Mouse (Mus musculus) T-helper 2 cell (primary cell): Measurements from ENCODE around the gene Copg2.

Experiments
- in situ Hi-C: fragments of 300-600 bp; cut with MboI, MseI; formaldehyde crosslinking; loops from one replicate; pipeline ENCODE4 v1.15.1; 2025; ENCODE audit warnings: high pct_unique_total_duplicates

Gene Copg2

GRCm38 (mm10) chr6:30896195-30896985 is at the start of gene Copg2:
TSS of gene Copg2 (minus strand) at chr6:30896794.
- in situ Hi-C loops, result no loop called here

DNA sequence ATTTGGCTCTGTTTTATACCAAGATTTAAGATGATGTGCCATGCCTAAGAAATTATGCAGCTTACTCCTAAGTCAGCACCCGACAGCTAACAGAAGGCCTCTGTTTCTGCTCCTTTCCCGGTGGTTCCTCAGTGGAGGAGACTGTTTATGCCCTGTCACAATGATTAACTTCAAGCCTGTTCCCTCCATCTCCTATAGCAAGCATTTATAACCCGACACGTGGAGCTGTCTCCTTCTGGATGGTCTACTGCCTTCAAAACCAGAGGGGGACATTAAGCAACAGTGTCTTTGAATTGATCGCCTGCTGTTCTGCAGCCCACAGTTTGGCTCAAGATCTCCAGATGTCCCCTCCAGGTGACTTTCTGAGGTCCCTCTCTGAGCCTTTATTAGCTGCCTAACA is 42.7 kb upstream of the Copg2 start:
- in situ Hi-C loops, result no loop called here

- in situ Hi-C loops, result no loop called here
These were observed 26.2 kb upstream of the Copg2 start for GRCm38 (mm10) chr6:30922821-30923220.

DNA sequence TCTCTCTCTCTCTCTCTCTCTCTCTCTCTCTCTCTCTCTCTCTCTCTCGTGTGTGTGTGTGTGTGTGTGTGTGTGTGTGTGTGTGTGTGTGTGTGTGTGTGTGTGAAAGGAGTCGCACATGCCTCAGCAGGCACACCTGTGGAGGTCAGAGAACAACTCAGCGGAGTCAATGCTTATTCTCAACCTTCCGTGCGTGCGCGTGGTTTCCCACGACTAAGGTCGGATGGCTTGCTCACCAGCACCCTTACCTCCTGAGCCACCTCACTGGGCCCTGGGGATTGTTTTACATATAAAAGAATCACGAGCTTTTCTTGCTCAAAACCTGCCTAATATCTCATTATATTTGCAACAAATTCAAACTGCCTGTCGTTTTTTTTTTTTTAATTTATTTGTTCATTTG is 25.2 kb upstream of the Copg2 start:
- in situ Hi-C loops, result no loop called here

DNA sequence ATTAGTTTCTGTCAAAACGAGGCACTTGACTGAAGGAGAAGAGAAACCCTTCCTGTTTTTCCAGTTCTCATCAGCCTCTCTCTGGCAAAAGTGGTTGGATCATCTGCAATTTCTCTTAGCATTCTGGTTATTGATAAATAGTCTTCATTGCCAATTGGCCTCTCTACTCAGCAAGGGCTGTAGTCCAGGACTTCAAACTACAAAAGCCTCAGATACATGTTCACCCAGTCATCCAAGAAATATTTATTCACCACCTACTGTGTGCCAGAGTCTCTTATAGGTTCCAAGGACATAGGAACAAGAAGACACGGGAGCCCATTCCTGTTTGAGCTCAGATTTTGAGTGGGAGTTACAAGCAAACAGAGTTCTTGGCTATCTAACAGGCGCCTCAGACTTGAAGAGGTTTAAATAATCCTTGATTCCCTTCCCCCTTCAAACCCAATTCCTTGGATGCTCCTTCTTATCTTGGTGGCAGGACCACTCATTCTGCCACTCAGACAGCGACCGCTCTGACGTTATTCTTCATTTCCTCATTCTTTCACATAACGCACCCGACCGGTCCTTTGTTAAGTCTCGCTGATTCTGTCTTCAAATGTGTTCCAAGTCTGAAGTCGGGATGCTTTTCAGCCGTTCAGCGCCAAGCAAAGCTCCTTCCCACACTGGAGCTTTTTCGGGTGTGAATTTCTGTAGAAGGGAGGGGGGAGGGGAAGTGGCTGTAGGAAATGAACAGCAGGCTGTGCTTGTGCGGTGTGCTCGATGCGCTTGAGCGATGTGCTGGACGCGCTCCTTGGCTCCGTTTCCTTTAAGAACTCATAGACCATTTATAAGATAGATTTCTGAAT is 24.5 kb upstream of the Copg2 start:
- in situ Hi-C loops, result no loop called here

DNA sequence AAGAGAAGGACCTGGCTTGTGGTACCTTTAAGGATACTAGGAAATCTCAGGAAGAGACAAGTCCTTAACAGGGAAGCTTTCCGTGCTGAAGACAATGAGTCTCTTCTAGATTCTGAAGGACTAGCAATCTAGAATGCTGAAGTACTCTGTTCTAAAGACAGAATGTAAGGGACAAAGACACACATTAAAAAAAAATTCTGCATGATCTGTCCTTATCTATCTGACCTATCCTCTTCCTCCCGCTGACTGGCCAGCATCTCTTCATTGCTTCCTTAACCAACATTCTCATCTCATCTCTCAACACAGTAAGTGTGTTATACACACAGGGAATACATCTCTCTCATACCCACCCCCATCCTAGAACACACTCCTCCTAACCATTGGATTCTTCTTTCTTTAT is 18.9 kb upstream of the Copg2 start, which contains the start of gene Tsga13:
Tsga13 (minus strand) TSS at position 101 of the 400 bp plus-strand sequence.
- in situ Hi-C loops, result no loop called here

- in situ Hi-C loops, result no loop called here
These were observed 11.4 kb upstream of the Copg2 start for GRCm38 (mm10) chr6:30907970-30908369.

DNA sequence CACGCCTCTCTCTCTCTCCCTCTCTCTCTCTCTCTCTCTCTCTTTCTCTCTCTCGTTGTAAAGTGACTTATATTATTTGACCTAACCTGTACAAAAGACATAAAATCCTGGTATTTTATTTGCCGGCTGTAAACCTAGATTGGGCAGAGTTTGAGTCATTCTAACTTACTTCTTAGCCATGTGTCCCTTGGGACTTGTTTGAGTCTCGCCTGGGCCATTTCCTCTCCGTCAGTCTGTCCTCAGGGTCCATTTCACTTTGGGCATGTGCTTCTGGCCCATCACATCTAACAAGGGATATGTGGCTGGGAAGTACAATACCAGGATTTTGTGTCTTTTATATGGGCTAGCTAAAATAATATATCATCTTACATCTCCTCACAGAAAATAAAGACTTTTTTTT is 8.3 kb upstream of the Copg2 start:
- in situ Hi-C loops, result no loop called here

GRCm38 (mm10) chr6:30904033-30904432 is 7.4 kb upstream of the Copg2 start:
- in situ Hi-C loops, result no loop called here

DNA sequence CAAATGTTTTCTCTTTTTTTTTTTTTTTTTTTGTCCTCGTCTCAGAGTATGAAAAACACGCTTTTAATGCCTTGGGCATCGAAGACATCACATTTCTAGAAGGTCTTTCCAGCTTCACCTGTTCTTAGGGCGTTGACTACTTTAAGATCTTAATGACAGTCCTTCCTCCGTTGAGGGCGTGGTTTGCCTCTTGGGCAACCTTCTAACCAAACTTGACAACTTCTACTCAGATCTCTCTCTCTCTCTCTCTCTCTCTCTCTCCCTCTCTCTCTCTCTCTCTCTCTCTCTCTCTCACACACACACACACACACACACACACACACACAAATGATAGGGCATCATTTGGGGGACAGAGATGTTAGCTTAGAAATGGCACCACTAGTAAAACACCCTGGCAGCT is 926 bp upstream of the Copg2 start:
- in situ Hi-C loops, result no loop called here

- in situ Hi-C loops, result no loop called here
These were observed 363 bp upstream of the Copg2 start for GRCm38 (mm10) chr6:30896986-30897327.

DNA sequence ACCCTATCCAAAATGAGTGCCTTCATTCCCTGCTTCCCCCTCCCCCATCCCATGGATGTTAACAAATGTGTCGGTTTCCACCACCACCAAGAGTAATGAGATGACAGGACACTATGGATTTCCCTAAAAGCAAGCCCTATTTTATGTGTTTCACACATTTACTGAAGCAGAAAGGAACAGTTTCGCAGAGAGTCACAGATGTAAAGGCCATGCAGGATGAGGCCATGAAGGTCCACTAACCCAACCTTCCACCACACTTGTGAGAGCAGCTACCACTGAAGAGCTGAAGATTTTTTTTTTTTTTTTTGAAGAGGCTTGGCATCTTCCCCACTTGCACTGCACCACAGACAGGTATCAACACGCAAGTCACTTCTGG is 787 bp downstream of the Copg2 start:
- in situ Hi-C loops, result no loop called here

DNA sequence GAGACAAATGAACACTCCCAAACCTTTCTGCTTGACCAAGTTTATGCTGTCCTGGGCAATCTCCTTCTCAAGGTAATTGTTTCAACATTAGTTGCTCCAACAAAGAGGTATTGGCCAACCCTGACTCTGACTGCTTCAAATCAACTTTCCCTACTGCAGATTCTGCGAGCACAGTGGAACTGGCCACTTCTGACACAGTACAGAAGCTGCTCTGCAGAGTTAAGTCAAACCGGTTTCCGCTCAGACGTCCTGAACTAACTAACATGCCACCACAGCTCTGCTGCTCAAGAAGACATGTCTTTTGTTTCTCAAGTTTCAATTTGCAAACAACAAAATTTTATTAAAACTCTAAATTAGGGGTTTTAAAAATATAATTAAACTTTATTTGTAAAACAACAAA is 3.5 kb downstream of the Copg2 start:
- in situ Hi-C loops, result no loop called here

GRCm38 (mm10) chr6:30891761-30892160 is 4.8 kb downstream of the Copg2 start:
- in situ Hi-C loops, result no loop called here

GRCm38 (mm10) chr6:30884856-30885255 is 11.7 kb downstream of the Copg2 start:
- in situ Hi-C loops, result no loop called here

DNA sequence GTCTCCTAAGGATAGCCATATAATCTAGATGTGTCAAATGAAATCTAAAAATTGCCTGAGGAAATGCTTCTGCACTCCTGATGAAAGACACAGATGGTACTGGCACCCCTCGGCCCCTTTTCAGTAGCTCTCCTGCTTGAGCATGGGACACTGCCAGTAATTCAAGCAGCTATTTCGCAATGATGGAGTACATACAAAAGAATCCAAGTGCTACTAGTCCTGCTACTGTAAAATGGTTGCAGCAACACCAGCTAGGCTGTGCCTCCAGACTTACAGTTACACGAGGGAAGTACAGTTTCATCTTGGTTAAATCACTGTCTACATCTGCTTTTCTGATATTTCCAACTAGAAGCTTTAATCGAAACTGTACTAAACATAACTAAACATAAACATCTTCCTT is 13.1 kb downstream of the Copg2 start:
- in situ Hi-C loops, result no loop called here

- in situ Hi-C loops, result no loop called here
These were observed 19.9 kb downstream of the Copg2 start for GRCm38 (mm10) chr6:30876661-30877060.

GRCm38 (mm10) chr6:30866501-30866900 is 30.1 kb downstream of the Copg2 start:
- in situ Hi-C loops, result no loop called here

- in situ Hi-C loops, result no loop called here
These were observed 31.4 kb downstream of the Copg2 start for GRCm38 (mm10) chr6:30865031-30865678.

DNA sequence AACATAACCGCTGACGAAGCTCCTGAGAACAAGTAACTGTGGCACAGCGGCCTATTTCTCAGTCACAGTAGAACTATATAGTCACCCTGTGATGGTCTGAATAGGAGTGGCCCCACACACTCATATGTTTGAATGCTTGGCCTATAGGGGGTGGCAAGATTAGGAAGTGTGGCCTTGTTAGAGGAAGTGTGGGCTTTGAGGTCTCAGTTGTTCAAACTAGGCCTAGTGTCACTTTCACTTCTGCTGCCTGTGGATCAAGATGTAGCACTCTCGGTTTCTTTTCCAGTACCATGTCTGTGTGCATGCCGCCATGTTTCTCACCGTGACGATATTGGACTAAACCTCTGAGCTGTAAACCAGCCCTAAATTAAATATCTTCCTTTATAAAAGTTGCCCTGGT is 40.6 kb downstream of the Copg2 start:
- in situ Hi-C loops, result no loop called here

DNA sequence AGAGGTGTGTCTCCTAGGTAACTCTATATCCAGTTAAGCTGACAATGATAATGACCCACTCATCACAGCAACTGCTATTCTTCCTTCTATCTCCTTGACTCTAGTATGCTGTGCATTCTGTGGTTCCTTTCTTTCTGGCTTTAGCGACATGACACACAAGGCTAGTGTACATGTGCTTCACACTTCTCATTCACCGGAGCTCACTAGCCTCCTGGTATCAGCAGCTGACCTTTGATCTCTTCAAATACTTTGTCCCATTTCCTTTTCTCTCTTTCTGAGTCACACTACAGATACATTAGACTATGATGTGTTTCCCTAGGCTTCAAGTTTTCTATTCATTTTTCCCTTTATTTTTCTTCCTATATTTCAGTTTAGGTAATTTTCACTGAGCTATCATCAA is 41.4 kb downstream of the Copg2 start:
- in situ Hi-C loops, result no loop called here

DNA sequence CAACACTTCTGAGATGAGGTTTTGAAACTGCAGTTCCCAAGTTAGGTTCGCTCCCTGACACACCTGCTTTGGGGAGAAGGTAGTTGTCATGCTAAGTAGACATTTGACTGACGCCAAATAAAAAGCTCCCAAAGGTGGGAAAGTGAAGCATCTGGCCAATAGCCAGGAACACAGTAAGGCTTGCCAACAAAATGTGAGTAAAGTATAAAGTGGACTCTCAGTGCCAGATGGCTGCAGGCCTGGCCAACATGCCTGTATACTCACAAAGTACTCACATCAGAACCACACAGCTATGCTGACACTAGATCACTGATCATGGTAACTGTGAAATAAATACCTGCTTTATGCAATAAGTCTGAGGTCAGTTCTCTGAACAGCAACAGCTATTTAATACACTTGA is 46.8 kb downstream of the Copg2 start:
- in situ Hi-C loops, result no loop called here

- in situ Hi-C loops, result no loop called here
These were observed 64.4 kb downstream of the Copg2 start for GRCm38 (mm10) chr6:30832241-30832640.
